Mouse (Mus musculus) cerebellum, adult 2 months (tissue): Measurements from ENCODE around the gene Il18r1.

Experiments used
- CTCF ChIP-seq: fragments of 200-500 bp; IDR thresholded peaks from 2 replicates; pipeline ENCODE4 v1.5.1; 2011; ENCODE audit warnings: low read depth, mild to moderate bottlenecking, control low read depth, low read length, moderate library complexity, borderline replicate concordance; ENCODE audit not compliant: insufficient read depth
- POLR2A ChIP-seq: fragments of 200-500 bp; IDR thresholded peaks from 2 replicates; pipeline ENCODE4 v1.6.1; 2011; ENCODE audit warnings: low read length, control low read depth, borderline replicate concordance; ENCODE audit not compliant: insufficient read depth

DNA sequence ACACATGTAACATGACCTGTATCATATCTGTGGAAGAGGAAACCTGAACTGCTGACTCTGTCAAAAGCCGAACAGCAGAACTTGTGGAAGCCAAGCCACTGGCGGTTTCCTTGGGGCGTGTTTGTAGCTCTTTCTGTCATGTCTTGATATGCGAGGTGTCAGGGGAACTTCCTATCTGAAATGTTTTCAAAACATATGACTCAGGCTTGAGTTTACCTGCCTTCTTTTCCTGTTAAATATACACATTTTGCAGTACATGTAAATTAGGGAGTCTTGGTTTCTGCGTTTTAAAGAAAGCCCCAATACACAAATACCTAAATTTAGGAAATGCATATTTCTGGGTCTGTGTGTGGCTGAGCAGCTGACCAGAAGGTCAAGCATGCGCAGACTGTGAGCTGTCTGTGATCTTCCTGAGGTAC, 14.2 kb downstream of the Il18r1 start:
- TF ChIP-seq CTCF (no peak), POLR2A (no peak)
